Mouse (Mus musculus) stomach, postnatal 0 days (tissue): ENCODE results near the gene Lrrc8d.

ENCODE experiments used
- CTCF ChIP-seq: IDR thresholded peaks from 2 replicates; pipeline ENCODE4 v1.5.1; 2016; ENCODE audit warnings: antibody characterized with exemption, low read depth, mild to moderate bottlenecking, moderate library complexity
- EP300 ChIP-seq: optimal IDR thresholded peaks from 2 replicates; pipeline ENCODE3; 2016; ENCODE audit warnings: antibody characterized with exemption

- TF ChIP-seq EP300 (no peak), CTCF (no peak)
These were observed 172.4 kb downstream of the Lrrc8d start for GRCm38 (mm10) chr5:105872176-105872575.
